Mouse (Mus musculus): ENCODE data around the gene Erc2. TPM values are rescaled to one million over a fixed set of nuclear protein-coding genes. Genes with fewer than 3 reads are reported as not detected.

The Erc2 gene
- polyA plus RNA-seq, 1 experiment from 2014 or later, result 7.3 TPM

DNA sequence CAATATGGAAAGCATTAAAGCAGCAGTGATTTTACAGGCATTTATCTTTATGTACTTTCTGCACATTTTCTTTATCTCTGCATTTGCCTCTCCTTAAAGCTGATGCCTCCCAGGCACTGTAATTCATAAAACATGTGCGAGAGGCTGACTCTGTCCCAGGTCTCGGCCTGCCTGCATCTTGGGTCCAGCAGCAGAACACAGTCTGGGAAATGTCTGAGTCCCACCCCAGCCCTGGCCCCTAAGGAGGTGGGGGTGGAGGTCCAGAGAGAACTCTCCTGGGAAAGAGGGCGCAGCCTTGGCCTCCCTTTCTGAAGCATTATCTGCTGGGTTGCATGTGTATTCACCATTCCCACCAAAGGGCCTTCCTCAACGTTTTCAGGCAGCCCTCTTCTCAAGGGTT, 420.9 kb downstream of the Erc2 start:
- Histone ChIP-seq H3K9ac (ENCODE audit: low read depth, low read length) (no peak overlapping the region), H3K27me3 (ENCODE audit: control insufficient read depth, insufficient read depth, low read length) (no peaks in the 10 kb centered on the region), H3K4me1 (ENCODE audit: control insufficient read depth, insufficient read depth, low read length) (no peaks in the 10 kb centered on the region), H3K27ac (ENCODE audit: low read depth, low read length) (no peak overlapping the region; the same call in 1 of the 2 replicates), H3K4me2 (replicated peaks; ENCODE audit: low read depth, low read length) (no peak overlapping the region), H3K4me3 (ENCODE audit: low read length) (no peak overlapping the region), H3K36me3 (ENCODE audit: control insufficient read depth, insufficient read depth, low read length) (no peaks in the 10 kb centered on the region), H3K9me3 (ENCODE audit: control insufficient read depth, low read length) (no peaks in the 10 kb centered on the region)
- 51% methylated on average over 4 of the region's 4 CpGs for WGBS
- ATAC-seq (ENCODE audit: low FRiP score, low TSS enrichment), result peak; percentile 49; the same call in 1 of the 2 replicates

DNA sequence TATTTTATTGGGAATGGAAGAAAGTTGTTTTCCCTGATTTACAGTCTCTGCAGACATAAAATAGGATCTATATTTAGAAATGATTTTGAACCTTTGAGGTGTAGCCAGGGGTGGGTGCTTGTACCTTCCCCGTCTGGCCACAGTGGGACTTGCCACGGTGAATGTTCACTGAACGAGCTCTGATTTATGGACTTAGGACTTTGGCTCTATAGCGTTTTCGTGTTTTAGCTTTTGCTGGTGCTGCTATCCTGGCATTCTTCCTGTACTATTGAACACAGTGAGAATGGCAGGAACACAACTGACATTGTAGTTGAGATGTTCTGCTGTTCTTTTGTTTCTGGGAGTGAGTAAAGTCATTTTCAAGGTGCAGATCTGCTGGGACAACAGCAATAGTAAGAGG, 429.4 kb downstream of the Erc2 start:
- no peak overlapping the region for H3K27ac ChIP-seq (ENCODE audit: low read depth, low read length)
- H3K9me3 ChIP-seq (ENCODE audit: control insufficient read depth, low read length), result no peaks in the 10 kb centered on the region
- 37% methylated on average over 5 of the region's 5 CpGs for WGBS
- no peaks in the 10 kb centered on the region for H3K36me3 ChIP-seq (ENCODE audit: control insufficient read depth, insufficient read depth, low read length)
- no peaks in the 10 kb centered on the region for H3K4me1 ChIP-seq (ENCODE audit: control insufficient read depth, insufficient read depth, low read length)
- no peak overlapping the region for H3K4me2 ChIP-seq (replicated peaks; ENCODE audit: low read depth, low read length)
- ATAC-seq (ENCODE audit: low FRiP score, low TSS enrichment), result no peak
- no peak overlapping the region for H3K9ac ChIP-seq (ENCODE audit: low read depth, low read length)
- no peak overlapping the region for H3K4me3 ChIP-seq (ENCODE audit: low read length)
- no peaks in the 10 kb centered on the region for H3K27me3 ChIP-seq (ENCODE audit: control insufficient read depth, insufficient read depth, low read length)

DNA sequence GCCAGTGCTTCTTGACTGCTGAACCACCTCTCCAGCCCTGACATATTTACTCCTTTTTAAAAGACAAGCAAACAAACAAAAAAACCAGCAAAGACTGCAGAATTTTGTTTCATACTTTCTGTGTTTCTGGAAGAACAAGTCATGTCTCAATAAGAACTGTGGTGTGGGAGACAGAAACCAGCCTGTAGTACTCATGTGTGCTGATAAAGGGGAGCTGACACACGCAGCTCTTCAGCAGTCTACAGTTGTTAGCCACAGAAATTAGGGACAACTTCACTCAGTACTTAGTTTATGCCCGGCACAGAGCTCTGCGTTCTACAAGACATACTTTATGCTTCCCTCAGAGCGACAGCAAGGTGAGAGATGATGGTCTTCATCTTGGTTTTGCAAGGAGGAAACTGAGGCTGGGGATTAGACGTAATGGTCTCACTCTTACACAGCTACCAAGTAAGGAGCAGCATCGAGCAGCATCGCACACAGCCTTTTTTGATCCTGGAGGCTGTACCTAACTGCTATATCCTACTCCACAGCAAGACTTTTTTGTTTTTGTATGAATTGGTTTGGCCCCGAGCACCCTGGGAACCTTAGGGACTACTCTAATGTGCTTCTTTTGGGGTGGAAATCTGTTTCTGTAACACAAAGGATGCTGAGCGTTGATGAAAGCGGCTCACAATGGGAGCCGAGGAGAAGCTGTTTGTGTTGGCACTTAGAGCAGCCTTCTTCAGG, 435.1 kb downstream of the Erc2 start:
- Histone ChIP-seq H3K36me3 (ENCODE audit: control insufficient read depth, insufficient read depth, low read length) (no peaks in the 10 kb centered on the region), H3K4me2 (replicated peaks; ENCODE audit: low read depth, low read length) (no peak overlapping the region), H3K4me1 (ENCODE audit: control insufficient read depth, insufficient read depth, low read length) (no peaks in the 10 kb centered on the region), H3K4me3 (ENCODE audit: low read length) (no peak overlapping the region), H3K9ac (ENCODE audit: low read depth, low read length) (no peak overlapping the region), H3K9me3 (ENCODE audit: control insufficient read depth, low read length) (no peaks in the 10 kb centered on the region), H3K27me3 (ENCODE audit: control insufficient read depth, insufficient read depth, low read length) (no peaks in the 10 kb centered on the region), H3K27ac (ENCODE audit: low read depth, low read length) (peak overlapping the region; percentile 81)
- ATAC-seq (ENCODE audit: low FRiP score, low TSS enrichment), result 0 out of 2 replicates have a peak, but pooled peaks have one; percentile 3
- WGBS, result 54% methylated on average over 11 of the region's 11 CpGs

DNA sequence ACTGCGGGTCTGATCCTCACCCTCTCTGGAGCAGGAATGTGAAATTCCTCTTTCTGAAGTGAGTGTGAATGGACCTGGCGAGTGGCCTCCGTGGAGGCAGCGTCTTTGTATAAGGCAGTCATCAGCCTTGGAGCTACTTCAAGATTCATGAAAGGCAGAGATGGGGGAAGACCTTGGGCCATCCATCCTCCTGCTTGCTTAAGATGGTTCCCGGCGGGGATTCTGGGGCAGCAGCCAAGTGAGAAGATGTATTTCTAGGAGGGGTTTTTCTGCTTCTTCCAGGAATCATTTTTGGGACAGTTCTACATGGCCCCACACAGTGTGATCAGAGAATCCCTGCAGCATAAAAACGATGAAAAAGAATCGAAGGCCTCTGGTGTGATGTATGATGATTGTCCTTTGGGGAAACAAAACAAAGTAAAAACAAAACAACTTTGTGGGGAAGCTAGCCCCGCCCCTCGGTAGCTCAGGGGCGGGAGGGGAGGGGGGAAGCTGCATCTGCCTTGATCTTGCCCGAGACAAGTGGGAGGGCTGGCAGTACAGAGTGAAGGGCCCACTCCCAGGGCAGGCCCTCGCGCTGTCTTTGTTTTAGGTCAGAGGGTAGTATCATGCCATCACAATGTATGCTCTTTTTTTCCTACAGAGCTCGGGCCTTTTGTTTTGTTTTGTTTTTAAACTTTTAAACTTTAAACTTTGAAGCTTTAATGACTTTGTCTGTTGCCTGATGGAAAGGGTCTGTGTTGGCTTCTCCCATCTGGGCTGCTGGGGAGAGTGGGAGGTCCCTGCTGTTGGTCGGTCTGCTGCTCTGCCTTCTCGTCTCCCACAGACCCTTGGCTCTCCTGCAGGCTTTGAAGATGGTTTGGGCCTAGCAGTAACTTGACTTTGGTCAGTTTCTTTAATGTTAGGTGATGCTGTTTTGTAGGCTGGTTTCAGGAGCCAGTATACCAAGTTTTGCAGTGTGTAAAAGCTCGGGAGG, 435.9 kb downstream of the Erc2 start:
- H3K4me2 ChIP-seq (replicated peaks; ENCODE audit: low read depth, low read length), result 0 out of 2 replicates have a peak overlapping the region, but pooled peaks have one; percentile 2
- H3K9me3 ChIP-seq (ENCODE audit: control insufficient read depth, low read length), result no peaks in the 10 kb centered on the region
- no peak overlapping the region for H3K4me3 ChIP-seq (ENCODE audit: low read length)
- no peaks in the 10 kb centered on the region for H3K4me1 ChIP-seq (ENCODE audit: control insufficient read depth, insufficient read depth, low read length)
- 0 out of 2 replicates have a peak overlapping the region, but pooled peaks have one; percentile 18 for H3K9ac ChIP-seq (ENCODE audit: low read depth, low read length)
- peak overlapping the region; percentile 81 for H3K27ac ChIP-seq (ENCODE audit: low read depth, low read length)
- H3K36me3 ChIP-seq (ENCODE audit: control insufficient read depth, insufficient read depth, low read length), result no peaks in the 10 kb centered on the region
- 15% methylated on average over 18 of the region's 18 CpGs for WGBS
- ATAC-seq (ENCODE audit: low FRiP score, low TSS enrichment), result peak; percentile 95
- H3K27me3 ChIP-seq (ENCODE audit: control insufficient read depth, insufficient read depth, low read length), result no peaks in the 10 kb centered on the region

DNA sequence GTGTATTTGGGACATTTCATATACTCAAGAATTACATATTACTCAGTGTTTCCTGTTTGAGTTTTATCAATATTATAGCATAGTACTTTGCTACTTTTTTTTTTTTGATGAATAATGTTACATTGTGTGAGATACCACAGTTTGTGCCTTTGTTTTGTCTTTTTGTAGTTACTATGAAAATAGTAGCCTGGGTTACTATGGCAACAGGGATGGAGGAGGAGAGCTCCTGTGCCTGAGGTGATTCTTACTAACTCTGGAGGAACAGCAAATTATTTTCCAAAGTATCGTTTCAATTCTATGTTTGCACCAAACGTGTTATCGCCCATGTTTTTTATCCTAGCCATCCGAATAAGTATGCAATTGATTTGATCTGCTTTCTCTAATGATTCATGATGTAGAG, 438.7 kb downstream of the Erc2 start:
- Histone ChIP-seq H3K36me3 (ENCODE audit: control insufficient read depth, insufficient read depth, low read length) (no peaks in the 10 kb centered on the region), H3K9ac (ENCODE audit: low read depth, low read length) (no peak overlapping the region), H3K4me2 (replicated peaks; ENCODE audit: low read depth, low read length) (no peak overlapping the region), H3K27me3 (ENCODE audit: control insufficient read depth, insufficient read depth, low read length) (no peaks in the 10 kb centered on the region), H3K4me3 (ENCODE audit: low read length) (no peak overlapping the region), H3K4me1 (ENCODE audit: control insufficient read depth, insufficient read depth, low read length) (no peaks in the 10 kb centered on the region), H3K27ac (ENCODE audit: low read depth, low read length) (no peak overlapping the region), H3K9me3 (ENCODE audit: control insufficient read depth, low read length) (no peaks in the 10 kb centered on the region)
- ATAC-seq (ENCODE audit: low FRiP score, low TSS enrichment), result no peak
- 81% methylated on average over 4 of the region's 4 CpGs for WGBS

DNA sequence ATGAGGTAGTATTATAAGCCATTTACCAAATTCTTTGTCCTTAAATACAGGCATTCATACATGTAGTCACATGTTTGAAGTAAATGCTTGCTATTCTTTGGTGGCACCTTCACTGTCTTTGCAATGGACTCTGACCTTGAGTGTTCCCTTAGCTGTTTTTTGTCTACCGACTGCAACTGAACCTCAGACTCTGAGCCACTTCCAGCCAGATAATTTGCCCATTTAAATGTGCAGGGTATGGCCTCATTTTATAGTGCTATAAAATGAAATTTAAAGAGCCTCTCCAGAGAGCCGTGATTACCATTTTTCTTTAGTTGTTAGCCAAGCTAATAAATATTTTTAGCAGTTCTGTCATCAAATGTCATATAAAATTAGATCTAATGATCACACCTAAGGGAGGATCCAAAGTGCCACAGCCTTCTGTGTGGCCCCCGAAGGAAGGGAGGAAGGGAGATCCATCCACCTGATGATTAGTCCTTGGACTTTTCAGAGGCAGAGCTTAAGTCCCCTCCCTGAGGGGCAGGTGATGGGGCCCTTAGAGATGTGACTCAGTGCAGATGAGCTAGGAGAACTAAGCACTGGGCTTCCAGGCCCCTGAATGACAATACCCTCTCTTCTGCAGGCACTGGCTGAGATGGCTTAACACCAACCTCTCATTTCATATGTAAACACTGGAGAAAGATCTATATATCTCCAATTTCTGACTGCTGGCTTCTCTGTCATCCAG, 439.6 kb downstream of the Erc2 start:
- Histone ChIP-seq H3K4me1 (ENCODE audit: control insufficient read depth, insufficient read depth, low read length) (no peaks in the 10 kb centered on the region), H3K27me3 (ENCODE audit: control insufficient read depth, insufficient read depth, low read length) (no peaks in the 10 kb centered on the region), H3K27ac (ENCODE audit: low read depth, low read length) (no peak overlapping the region), H3K36me3 (ENCODE audit: control insufficient read depth, insufficient read depth, low read length) (no peaks in the 10 kb centered on the region), H3K9ac (ENCODE audit: low read depth, low read length) (no peak overlapping the region), H3K4me2 (replicated peaks; ENCODE audit: low read depth, low read length) (no peak overlapping the region), H3K4me3 (ENCODE audit: low read length) (no peak overlapping the region), H3K9me3 (ENCODE audit: control insufficient read depth, low read length) (no peaks in the 10 kb centered on the region)
- ATAC-seq (ENCODE audit: low FRiP score, low TSS enrichment), result no peak
- WGBS, result 30% methylated on average over 3 of the region's 3 CpGs

GRCm38 (mm10) chr14:28068021-28068420, 445.8 kb downstream of the Erc2 start:
- Histone ChIP-seq H3K36me3 (ENCODE audit: control insufficient read depth, insufficient read depth, low read length) (no peaks in the 10 kb centered on the region), H3K27ac (ENCODE audit: low read depth, low read length) (no peak overlapping the region), H3K9ac (ENCODE audit: low read depth, low read length) (no peak overlapping the region), H3K4me1 (ENCODE audit: control insufficient read depth, insufficient read depth, low read length) (no peaks in the 10 kb centered on the region), H3K4me3 (ENCODE audit: low read length) (no peak overlapping the region), H3K4me2 (replicated peaks; ENCODE audit: low read depth, low read length) (no peak overlapping the region), H3K9me3 (ENCODE audit: control insufficient read depth, low read length) (no peaks in the 10 kb centered on the region), H3K27me3 (ENCODE audit: control insufficient read depth, insufficient read depth, low read length) (no peaks in the 10 kb centered on the region)
- WGBS, result 68% methylated on average over 12 of the region's 12 CpGs
- no peak for ATAC-seq (ENCODE audit: low FRiP score, low TSS enrichment)

DNA sequence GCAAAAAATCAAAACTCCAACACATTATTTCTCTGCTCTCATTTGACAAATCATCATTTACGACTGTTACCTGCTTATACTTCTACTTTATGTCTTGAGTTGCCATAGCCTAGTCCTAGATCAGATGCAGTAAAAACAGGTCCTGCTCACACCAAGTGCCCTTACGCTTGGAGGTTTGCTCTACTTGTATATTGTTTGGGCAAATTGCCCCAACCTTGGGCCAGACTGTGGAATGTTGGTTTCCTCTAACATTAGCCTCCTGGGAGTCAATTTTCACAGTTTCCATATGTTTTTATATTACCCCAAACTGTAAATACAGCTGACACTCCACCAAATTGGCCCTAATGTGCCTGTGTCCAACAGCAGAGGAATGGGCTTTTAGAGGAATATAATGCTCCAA, 447.6 kb downstream of the Erc2 start:
- Histone ChIP-seq H3K27ac (ENCODE audit: low read depth, low read length) (no peak overlapping the region), H3K4me3 (ENCODE audit: low read length) (no peak overlapping the region), H3K9me3 (ENCODE audit: control insufficient read depth, low read length) (no peaks in the 10 kb centered on the region), H3K4me2 (replicated peaks; ENCODE audit: low read depth, low read length) (no peak overlapping the region), H3K9ac (ENCODE audit: low read depth, low read length) (no peak overlapping the region), H3K36me3 (ENCODE audit: control insufficient read depth, insufficient read depth, low read length) (no peaks in the 10 kb centered on the region), H3K4me1 (ENCODE audit: control insufficient read depth, insufficient read depth, low read length) (no peaks in the 10 kb centered on the region), H3K27me3 (ENCODE audit: control insufficient read depth, insufficient read depth, low read length) (no peaks in the 10 kb centered on the region)
- 88% methylated on average over 2 of the region's 2 CpGs for WGBS
- no peak for ATAC-seq (ENCODE audit: low FRiP score, low TSS enrichment)
